Mouse (Mus musculus): ENCODE data around the gene Npas3. TPM values are rescaled to one million over a fixed set of nuclear protein-coding genes. Genes with fewer than 3 reads are reported as not detected.

Gene Npas3
- polyA plus RNA-seq, 1 experiment = 0.18 TPM

- TF ChIP-seq MYOD1 (IDR thresholded peaks at IDR 0.05; ENCODE audit: control insufficient read depth in 1 of 3, insufficient read length in 2 of 3, low read depth in 2 of 3) = peak in 2 of 3 experiments; percentile 9 to 65
- TF ChIP-seq TCF12 (IDR thresholded peaks at IDR 0.05; ENCODE audit: insufficient read depth, poor library complexity, severe bottlenecking) = no peak
- Histone ChIP-seq H3K4me3 (no peak overlapping the region), H3K4me2 (ENCODE audit: low read depth) (peak overlapping the region; percentile 82), H3K36me3 (ENCODE audit: control insufficient read depth, insufficient read depth) (no peaks in the 10 kb centered on the region), H3K79me2 (ENCODE audit: control insufficient read depth, insufficient read depth) (no peaks in the 10 kb centered on the region), H3K27me3 (ENCODE audit: control insufficient read depth, insufficient read depth, insufficient read length) (no peaks in the 10 kb centered on the region), H3ac (ENCODE audit: control insufficient read depth, insufficient read length) (no peak overlapping the region)
These were observed 533.5 kb downstream of the Npas3 start for GRCm38 (mm10) chr12:53781850-53782552.

- no peak for TF ChIP-seq TCF12 (IDR thresholded peaks at IDR 0.05; ENCODE audit: insufficient read depth, poor library complexity, severe bottlenecking)
- TF ChIP-seq USF1 (IDR thresholded peaks at IDR 0.05; ENCODE audit: low read depth) = no peak
- no peak for TF ChIP-seq E2F4 (IDR thresholded peaks at IDR 0.05; ENCODE audit: insufficient read depth)
- TF ChIP-seq MYOD1 (IDR thresholded peaks at IDR 0.05; ENCODE audit: control insufficient read depth in 1 of 3, insufficient read length in 2 of 3, low read depth in 2 of 3) = no peak
- no peak for TF ChIP-seq CEBPB (IDR thresholded peaks at IDR 0.05; ENCODE audit: insufficient read depth, poor library complexity, severe bottlenecking)
- TF ChIP-seq TCF3 (IDR thresholded peaks at IDR 0.05; ENCODE audit: insufficient read length, low read depth) = no peak
- TF ChIP-seq POLR2AphosphoS2 (IDR thresholded peaks at IDR 0.05; ENCODE audit: insufficient read length, low read depth) = no peak
- TF ChIP-seq SRF (IDR thresholded peaks at IDR 0.05; ENCODE audit: control insufficient read depth, insufficient read length, low read depth) = no peak
- no peak for TF ChIP-seq REST (IDR thresholded peaks at IDR 0.05; ENCODE audit: insufficient read depth, insufficient read length)
- TF ChIP-seq POLR2A (IDR thresholded peaks at IDR 0.05; ENCODE audit: insufficient read length, low read depth) = no peak
- TF ChIP-seq MAX (IDR thresholded peaks at IDR 0.05; ENCODE audit: low read depth) = no peak
- Histone ChIP-seq H3K27me3 (ENCODE audit: control insufficient read depth, insufficient read depth, insufficient read length) (no peaks in the 10 kb centered on the region), H3K36me3 (ENCODE audit: control insufficient read depth, insufficient read depth) (no peaks in the 10 kb centered on the region), H3K79me2 (ENCODE audit: control insufficient read depth, insufficient read depth) (no peaks in the 10 kb centered on the region), H3K4me3 (no peak overlapping the region), H3K4me2 (ENCODE audit: low read depth) (no peak overlapping the region), H3ac (ENCODE audit: control insufficient read depth, insufficient read length) (no peak overlapping the region)
These were observed 541.0 kb downstream of the Npas3 start for GRCm38 (mm10) chr12:53789501-53789900.

- Histone ChIP-seq H3K36me3 (ENCODE audit: control insufficient read depth, insufficient read depth) (no peaks in the 10 kb centered on the region), H3ac (ENCODE audit: control insufficient read depth, insufficient read length) (no peak overlapping the region), H3K4me3 (no peak overlapping the region), H3K27me3 (ENCODE audit: control insufficient read depth, insufficient read depth, insufficient read length) (no peaks in the 10 kb centered on the region), H3K4me2 (ENCODE audit: low read depth) (no peak overlapping the region), H3K79me2 (ENCODE audit: control insufficient read depth, insufficient read depth) (no peaks in the 10 kb centered on the region)
- no peak for TF ChIP-seq TCF12 (IDR thresholded peaks at IDR 0.05; ENCODE audit: insufficient read depth, poor library complexity, severe bottlenecking)
- no peak for TF ChIP-seq USF1 (IDR thresholded peaks at IDR 0.05; ENCODE audit: low read depth)
- no peak for TF ChIP-seq POLR2A (IDR thresholded peaks at IDR 0.05; ENCODE audit: insufficient read length, low read depth)
- no peak for TF ChIP-seq MAX (IDR thresholded peaks at IDR 0.05; ENCODE audit: low read depth)
- TF ChIP-seq E2F4 (IDR thresholded peaks at IDR 0.05; ENCODE audit: insufficient read depth) = no peak
- TF ChIP-seq TCF3 (IDR thresholded peaks at IDR 0.05; ENCODE audit: insufficient read length, low read depth) = no peak
- TF ChIP-seq SRF (IDR thresholded peaks at IDR 0.05; ENCODE audit: control insufficient read depth, insufficient read length, low read depth) = no peak
- no peak for TF ChIP-seq MYOG (IDR thresholded peaks at IDR 0.05; ENCODE audit: control insufficient read depth in 1 of 3, insufficient read depth in 1 of 3, insufficient read length in 2 of 3, low read depth in 2 of 3)
- TF ChIP-seq REST (IDR thresholded peaks at IDR 0.05; ENCODE audit: insufficient read depth, insufficient read length) = no peak
These were observed 546.4 kb downstream of the Npas3 start for GRCm38 (mm10) chr12:53794718-53795400.

- Histone ChIP-seq H3ac (ENCODE audit: control insufficient read depth, insufficient read length) (no peak overlapping the region), H3K27me3 (ENCODE audit: control insufficient read depth, insufficient read depth, insufficient read length) (no peaks in the 10 kb centered on the region), H3K4me2 (ENCODE audit: low read depth) (no peak overlapping the region), H3K36me3 (ENCODE audit: control insufficient read depth, insufficient read depth) (no peaks in the 10 kb centered on the region), H3K4me3 (no peak overlapping the region), H3K79me2 (ENCODE audit: control insufficient read depth, insufficient read depth) (no peaks in the 10 kb centered on the region)
- TF ChIP-seq MYOG (IDR thresholded peaks at IDR 0.05; ENCODE audit: control insufficient read depth in 1 of 3, insufficient read depth in 1 of 3, insufficient read length in 2 of 3, low read depth in 2 of 3) (no peak), MAX (IDR thresholded peaks at IDR 0.05; ENCODE audit: low read depth) (no peak), E2F4 (IDR thresholded peaks at IDR 0.05; ENCODE audit: insufficient read depth) (no peak), POLR2A (IDR thresholded peaks at IDR 0.05; ENCODE audit: insufficient read length, low read depth) (no peak), USF1 (IDR thresholded peaks at IDR 0.05; ENCODE audit: low read depth) (no peak), POLR2AphosphoS2 (IDR thresholded peaks at IDR 0.05; ENCODE audit: insufficient read length, low read depth) (no peak)
These were observed 553.4 kb downstream of the Npas3 start for GRCm38 (mm10) chr12:53801831-53802230.

GRCm38 (mm10) chr12:53802381-53802780 lies 553.9 kb downstream of the Npas3 start:
- Histone ChIP-seq H3K79me2 (ENCODE audit: control insufficient read depth, insufficient read depth) (no peaks in the 10 kb centered on the region), H3K36me3 (ENCODE audit: control insufficient read depth, insufficient read depth) (no peaks in the 10 kb centered on the region), H3ac (ENCODE audit: control insufficient read depth, insufficient read length) (no peak overlapping the region), H3K27me3 (ENCODE audit: control insufficient read depth, insufficient read depth, insufficient read length) (no peaks in the 10 kb centered on the region), H3K4me3 (no peak overlapping the region), H3K4me2 (ENCODE audit: low read depth) (no peak overlapping the region)
- TF ChIP-seq MYOD1 (IDR thresholded peaks at IDR 0.05; ENCODE audit: control insufficient read depth in 1 of 3, insufficient read length in 2 of 3, low read depth in 2 of 3) = no peak
- TF ChIP-seq CEBPB (IDR thresholded peaks at IDR 0.05; ENCODE audit: insufficient read depth, poor library complexity, severe bottlenecking) = no peak
- no peak for TF ChIP-seq TCF3 (IDR thresholded peaks at IDR 0.05; ENCODE audit: insufficient read length, low read depth)
- no peak for TF ChIP-seq MYOG (IDR thresholded peaks at IDR 0.05; ENCODE audit: control insufficient read depth in 1 of 3, insufficient read depth in 1 of 3, insufficient read length in 2 of 3, low read depth in 2 of 3)
- TF ChIP-seq POLR2AphosphoS2 (IDR thresholded peaks at IDR 0.05; ENCODE audit: insufficient read length, low read depth) = no peak
- no peak for TF ChIP-seq E2F4 (IDR thresholded peaks at IDR 0.05; ENCODE audit: insufficient read depth)
- TF ChIP-seq POLR2A (IDR thresholded peaks at IDR 0.05; ENCODE audit: insufficient read length, low read depth) = no peak
- TF ChIP-seq USF1 (IDR thresholded peaks at IDR 0.05; ENCODE audit: low read depth) = no peak
- TF ChIP-seq REST (IDR thresholded peaks at IDR 0.05; ENCODE audit: insufficient read depth, insufficient read length) = no peak
- TF ChIP-seq TCF12 (IDR thresholded peaks at IDR 0.05; ENCODE audit: insufficient read depth, poor library complexity, severe bottlenecking) = no peak
- TF ChIP-seq MAX (IDR thresholded peaks at IDR 0.05; ENCODE audit: low read depth) = no peak
- TF ChIP-seq SRF (IDR thresholded peaks at IDR 0.05; ENCODE audit: control insufficient read depth, insufficient read length, low read depth) = no peak
